ENCODE assay signal across 16 mouse cellular contexts in the genomic region with DNA sequence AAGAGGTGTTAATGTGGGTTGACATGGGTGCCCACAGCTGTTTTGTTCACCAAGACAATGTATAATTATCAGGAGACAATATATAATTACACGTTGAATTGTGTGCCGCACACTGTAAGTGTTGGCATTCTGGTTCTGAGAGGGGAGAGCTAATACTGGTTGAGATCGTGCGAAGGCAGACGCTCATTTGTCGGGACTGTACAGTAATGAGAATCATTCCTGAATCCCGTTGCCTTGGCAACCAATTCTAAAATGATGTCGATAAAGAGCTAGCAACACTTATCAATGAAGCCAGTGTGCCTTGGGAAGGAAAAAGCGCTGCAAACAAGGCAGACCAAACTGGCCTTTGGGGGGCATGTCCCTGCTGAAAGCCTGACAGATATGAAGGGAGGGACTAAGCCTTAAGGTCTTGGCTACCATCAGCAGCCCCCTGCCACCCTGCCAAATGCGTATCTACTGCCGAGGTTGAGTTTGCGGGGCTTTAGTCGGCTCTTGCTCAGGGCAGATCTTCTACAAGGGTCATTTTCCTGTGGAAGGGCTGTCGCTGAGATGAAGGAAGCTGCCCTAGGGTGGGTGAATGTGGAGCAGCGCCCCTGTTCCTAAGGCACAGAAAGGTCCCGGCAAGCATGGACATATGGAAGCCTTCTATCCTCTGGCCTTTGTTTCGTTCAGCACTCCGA. TPM values are rescaled to one million over a fixed set of nuclear protein-coding genes. Genes with fewer than 3 reads are reported as not detected.
A peak's percentile ranks its signal among the peaks of the same experiment; 100 is the strongest.
DNase-seq lines count a peak whose midpoint lies in the region; ATAC-seq and TF ChIP-seq lines count a peak whose summit lies in the region.
"Had no signal": no experiment of that assay in that cellular context is flagged by ENCODE, and none has a peak within 500 bp of the region (broad histone marks: within the 10 kb centered on the region; RNA-seq: fewer than 3 reads in every experiment).

No protein-coding gene starts in this region.

- H3K36me3 ChIP-seq in forebrain, embryonic 11.5 days (ENCODE audit: control insufficient read depth, insufficient read depth, low read length): no peaks in the 10 kb centered on the region
- H3K36me3 ChIP-seq in forebrain, embryonic 10.5 days (replicated peaks): no peaks in the 10 kb centered on the region
- H3K36me3 ChIP-seq in hindbrain, postnatal 0 days (ENCODE audit: insufficient read depth, low read length): no peaks in the 10 kb centered on the region
- H3K36me3 ChIP-seq in midbrain, embryonic 15.5 days (replicated peaks): no peaks in the 10 kb centered on the region
- H3K36me3 ChIP-seq: heart, embryonic 13.5 days; limb, embryonic 13.5 days had no signal

- peak; percentile 55 for ATAC-seq in forebrain, embryonic 11.5 days (replicated peaks; ENCODE audit: low FRiP score)
- ATAC-seq in hindbrain, postnatal 0 days: peak; percentile 83
- peak; percentile 93 for ATAC-seq in midbrain, embryonic 15.5 days (replicated peaks)

- H3K4me2 ChIP-seq in forebrain, embryonic 11.5 days (ENCODE audit: low read depth, low read length, severe bottlenecking): no peak overlapping the region
- H3K4me2 ChIP-seq in hindbrain, postnatal 0 days (ENCODE audit: low read depth, low read length): 0 out of 2 replicates have a peak overlapping the region, but pooled peaks have one; percentile 25
- H3K4me2 ChIP-seq in midbrain, embryonic 15.5 days: peak overlapping the region; percentile 21
- H3K4me2 ChIP-seq: heart, embryonic 13.5 days; limb, embryonic 13.5 days had no signal

- H3K4me1 ChIP-seq in forebrain, embryonic 11.5 days (replicated peaks; ENCODE audit: control insufficient read depth, insufficient read depth, low read length): peaks cover 8% of the 10 kb centered on the region; the same call in 1 of the 2 replicates
- peaks cover 15% of the 10 kb centered on the region for H3K4me1 ChIP-seq in forebrain, embryonic 10.5 days
- H3K4me1 ChIP-seq in hindbrain, postnatal 0 days (ENCODE audit: insufficient read depth, low read length): peaks cover 4% of the 10 kb centered on the region; the same call in 1 of the 2 replicates
- H3K4me1 ChIP-seq in midbrain, embryonic 15.5 days: peaks cover 26% of the 10 kb centered on the region

- no peak overlapping the region for H3K4me3 ChIP-seq in forebrain, embryonic 11.5 days (ENCODE audit: low read depth, low read length)
- no peak overlapping the region for H3K4me3 ChIP-seq in forebrain, embryonic 10.5 days
- H3K4me3 ChIP-seq in hindbrain, postnatal 0 days (ENCODE audit: low read length): no peak overlapping the region
- no peak overlapping the region for H3K4me3 ChIP-seq in midbrain, embryonic 15.5 days
- H3K4me3 ChIP-seq: erythroblast, embryonic 14.5 days; heart, embryonic 13.5 days; limb, embryonic 13.5 days had no signal

- 78% methylated on average over 18 of the region's 18 CpGs for WGBS in forebrain, embryonic 11.5 days
- 90% methylated on average over 18 of the region's 18 CpGs for WGBS in forebrain, embryonic 10.5 days
- WGBS in hindbrain, postnatal 0 days: 43% methylated on average over 18 of the region's 18 CpGs
- 40% methylated on average over 18 of the region's 18 CpGs for WGBS in midbrain, embryonic 15.5 days

- no peaks in the 10 kb centered on the region for H3K9me3 ChIP-seq in forebrain, embryonic 11.5 days (ENCODE audit: control insufficient read depth, low read length)
- H3K9me3 ChIP-seq in forebrain, embryonic 10.5 days: no peaks in the 10 kb centered on the region
- no peaks in the 10 kb centered on the region for H3K9me3 ChIP-seq in hindbrain, postnatal 0 days (ENCODE audit: low read length)
- H3K9me3 ChIP-seq in midbrain, embryonic 15.5 days: no peaks in the 10 kb centered on the region
- H3K9me3 ChIP-seq: heart, embryonic 13.5 days; limb, embryonic 13.5 days had no signal

- H3K9ac ChIP-seq in forebrain, embryonic 11.5 days (ENCODE audit: low read length): no peak overlapping the region
- H3K9ac ChIP-seq in hindbrain, postnatal 0 days (replicated peaks; ENCODE audit: low read length): no peak overlapping the region
- no peak overlapping the region for H3K9ac ChIP-seq in midbrain, embryonic 15.5 days
- H3K9ac ChIP-seq: heart, embryonic 13.5 days; limb, embryonic 13.5 days had no signal

- no peak for TF ChIP-seq POLR2A in brain, embryonic 14.5 days (IDR thresholded peaks at IDR 0.05; ENCODE audit: borderline replicate concordance, extremely low read depth, insufficient read depth, insufficient read length, poor library complexity, severe bottlenecking)

- peak overlapping the region; percentile 18; the same call in 1 of the 2 replicates for H3K27ac ChIP-seq in forebrain, embryonic 11.5 days (ENCODE audit: low read depth, low read length)
- no peak overlapping the region for H3K27ac ChIP-seq in forebrain, embryonic 10.5 days
- peak overlapping the region; percentile 58 for H3K27ac ChIP-seq in hindbrain, postnatal 0 days
- peak overlapping the region; percentile 83 for H3K27ac ChIP-seq in midbrain, embryonic 15.5 days
- H3K27ac ChIP-seq: heart, embryonic 13.5 days; limb, embryonic 13.5 days had no signal

- H3K27me3 ChIP-seq in forebrain, embryonic 11.5 days (ENCODE audit: control insufficient read depth, insufficient read depth, low read length): no peaks in the 10 kb centered on the region
- H3K27me3 ChIP-seq in forebrain, embryonic 10.5 days (ENCODE audit: poor library complexity, severe bottlenecking): no peaks in the 10 kb centered on the region
- H3K27me3 ChIP-seq in hindbrain, postnatal 0 days (ENCODE audit: insufficient read depth, low read length): no peaks in the 10 kb centered on the region
- H3K27me3 ChIP-seq in midbrain, embryonic 15.5 days (replicated peaks): no peaks in the 10 kb centered on the region
- H3K27me3 ChIP-seq: heart, embryonic 13.5 days; limb, embryonic 13.5 days had no signal

- no peak for TF ChIP-seq CTCF in brain, embryonic 14.5 days (IDR thresholded peaks at IDR 0.05; ENCODE audit: borderline replicate concordance, extremely low read depth, insufficient read depth, insufficient read length)
- TF ChIP-seq CTCF in hindbrain, postnatal 0 days (IDR thresholded peaks at IDR 0.05; ENCODE audit: low read depth): no peak

- no peak for DNase-seq in forebrain, embryonic 11.5 days (ENCODE audit: low spot score)
- no peak for DNase-seq in forebrain, embryonic 10.5 days (ENCODE audit: extremely low spot score, low spot score)
- DNase-seq in brain, embryonic 14.5 days (ENCODE audit: low read depth): peak; percentile 91
- peak; percentile 87 for DNase-seq in hindbrain, postnatal 0 days (ENCODE audit: low spot score)
- DNase-seq in thymus, postnatal 4 days: no peak
- DNase-seq in adrenal gland, postnatal 10 days: no peak
- DNase-seq in lung, postnatal 36 days: no peak
- DNase-seq: adrenal gland, postnatal 14 days; kidney, adult 18-20 months; lung, postnatal 10 days had no signal

RNA-seq across cellular contexts. Expression of gene Pcdh8, which starts 47.0 kb away (rescaled TPM):
- polyA plus RNA-seq in forebrain, embryonic 11.5 days (2014; fragmentation: Nextera tagmentation; extraction: Ambion mirVana): 11.4 and 13.7 TPM in 2 replicates
- polyA plus RNA-seq in forebrain, embryonic 10.5 days (2016; fragmentation: Nextera tagmentation; extraction: Ambion mirVana): 3.7 and 4.1 TPM in 2 replicates
- 64.5 and 68.9 TPM in 2 replicates for polyA plus RNA-seq in brain, embryonic 14.5 days (2012; rRNA removed)
- 103 and 128 TPM in 2 replicates for total RNA-seq in hindbrain, postnatal 0 days (2014; rRNA removed)
- 25.9 and 30.1 TPM in 2 replicates for polyA plus RNA-seq in hindbrain, postnatal 0 days (2015; fragmentation: Nextera tagmentation; extraction: Ambion mirVana)
- 72.8 and 73.2 TPM in 2 replicates for polyA plus RNA-seq in midbrain, embryonic 15.5 days (2015; fragmentation: Nextera tagmentation; extraction: Ambion mirVana)
- under 1 TPM in 1 of 2 experiments, not detected in 1; 0.06 TPM for total RNA-seq in adrenal gland, postnatal 10 days (2021)
- total RNA-seq: MEL; neutrophil, adult 5-6 weeks had no signal
- polyA plus RNA-seq: erythroblast, embryonic 14.5 days had no signal

Comparison
In these comparisons a context has a peak if more than half of its experiments do, and no peak if none do; other contexts are left out.
1. DNase-seq: peak in brain, embryonic 14.5 days (single experiment) and hindbrain, postnatal 0 days (single experiment); none in forebrain, embryonic 11.5 days (single experiment), forebrain, embryonic 10.5 days (single experiment), thymus, postnatal 4 days (single experiment), adrenal gland, postnatal 10 days (single experiment) and lung, postnatal 36 days (single experiment).
2. Peak in every context shown above with its lines, with median percentiles within 50 percentile points of each other: ATAC-seq.